Mouse (Mus musculus) MEL (cell line): ENCODE data around the gene Tmem214. TPM values are rescaled to one million over a fixed set of nuclear protein-coding genes. Genes with fewer than 3 reads are reported as not detected.

Source experiments
- DNase-seq: peaks from one replicate; pipeline ENCODE4 v3.0.0; 2011; ENCODE audit warnings: low read depth, low spot score
- H3K27ac ChIP-seq: 2 replicates; pipeline ENCODE4 v1.5.1; 2012; ENCODE audit warnings: low read depth, mild to moderate bottlenecking, control low read depth, low read length, moderate library complexity; ENCODE audit not compliant: control insufficient read depth
- H3K27me3 ChIP-seq, 2 experiments: fragments of 150-350 bp in 1 of 2; sonication (generic) in 1 of 2; 2 replicates each; pipeline ENCODE4 v1.6.1; 2012; ENCODE audit warnings: low read length in 2 of 2, mild to moderate bottlenecking in 2 of 2, improper control_type of control experiment in 1 of 2, moderate library complexity in 1 of 2; ENCODE audit not compliant: insufficient read depth in 2 of 2, control insufficient read depth in 1 of 2
- H3K36me3 ChIP-seq, 2 experiments: 2 replicates each; pipeline ENCODE4 v1.6.1; 2012 to 2014; ENCODE audit warnings: low read length in 2 of 2, improper control_type of control experiment in 1 of 2, inconsistent platforms in 1 of 2, mild to moderate bottlenecking in 1 of 2; ENCODE audit not compliant: insufficient read depth in 2 of 2, control insufficient read depth in 1 of 2
- H3K4me1 ChIP-seq, 2 experiments: fragments of 150-350 bp in 1 of 2; sonication (generic) in 1 of 2; 2 replicates each; pipeline ENCODE4 v1.6.1; 2012; ENCODE audit warnings: low read length in 2 of 2, improper control_type of control experiment in 1 of 2, mild to moderate bottlenecking in 1 of 2; ENCODE audit not compliant: insufficient read depth in 2 of 2, control insufficient read depth in 1 of 2
- H3K4me3 ChIP-seq, 2 experiments: fragments of 150-350 bp in 1 of 2; sonication (generic) in 1 of 2; 2 replicates each; pipeline ENCODE4 v1.5.1; 2012; ENCODE audit warnings: low read depth in 2 of 2, low read length in 2 of 2, mild to moderate bottlenecking in 2 of 2, moderate library complexity in 2 of 2, control low read depth in 1 of 2, improper control_type of control experiment in 1 of 2; ENCODE audit not compliant: control insufficient read depth in 1 of 2, insufficient read depth in 1 of 2
- H3K79me2 ChIP-seq: 2 replicates; pipeline ENCODE4 v1.6.1; 2012; ENCODE audit warnings: mild to moderate bottlenecking, low read length, moderate library complexity; ENCODE audit not compliant: control insufficient read depth, poor library complexity, insufficient read depth
- H3K9ac ChIP-seq: 2 replicates; pipeline ENCODE4 v1.6.1; 2012; ENCODE audit warnings: low read depth, mild to moderate bottlenecking, control low read depth, low read length, moderate library complexity; ENCODE audit not compliant: control insufficient read depth, poor library complexity, severe bottlenecking
- H3K9me3 ChIP-seq: fragments of 150-350 bp; sonication (generic); replicated peaks from 2 replicates; pipeline ENCODE4 v1.6.1; 2012; ENCODE audit warnings: mild to moderate bottlenecking, low read length, improper control_type of control experiment, moderate library complexity; ENCODE audit not compliant: insufficient read depth
- BHLHE40 ChIP-seq: IDR thresholded peaks from 2 replicates; pipeline ENCODE4 v1.6.1; 2012; ENCODE audit warnings: low read depth, mild to moderate bottlenecking, inconsistent platforms, low read length, improper control_type of control experiment, borderline replicate concordance
- CHD1 ChIP-seq: IDR thresholded peaks from 2 replicates; pipeline ENCODE4 v1.6.1; 2012; ENCODE audit warnings: low read depth, mild to moderate bottlenecking, inconsistent platforms, low read length, improper control_type of control experiment
- E2F4 ChIP-seq: IDR thresholded peaks from 2 replicates; pipeline ENCODE4 v1.6.1; 2011; ENCODE audit warnings: low read depth, low read length, improper control_type of control experiment, borderline replicate concordance
- GABPA ChIP-seq: IDR thresholded peaks from 2 replicates; pipeline ENCODE4 v1.6.1; 2012; ENCODE audit warnings: low read depth, mild to moderate bottlenecking, inconsistent platforms, low read length, improper control_type of control experiment, moderate library complexity
- JUND ChIP-seq: IDR thresholded peaks from 2 replicates; pipeline ENCODE4 v1.6.1; 2011; ENCODE audit warnings: low read depth, mild to moderate bottlenecking, improper control_type of control experiment, low read length
- MAFK ChIP-seq: IDR thresholded peaks from 2 replicates; pipeline ENCODE4 v1.6.1; 2011; ENCODE audit warnings: low read depth, mild to moderate bottlenecking, low read length, improper control_type of control experiment, borderline replicate concordance
- MAZ ChIP-seq: IDR thresholded peaks from 2 replicates; pipeline ENCODE4 v1.6.1; 2012; ENCODE audit warnings: low read depth, mild to moderate bottlenecking, inconsistent platforms, low read length, improper control_type of control experiment
- MEF2A ChIP-seq: IDR thresholded peaks from 2 replicates; pipeline ENCODE4 v1.6.1; 2014; ENCODE audit warnings: low read depth, mild to moderate bottlenecking, inconsistent platforms, low read length, improper control_type of control experiment; ENCODE audit not compliant: poor library complexity, insufficient replicate concordance, severe bottlenecking; ENCODE audit errors: extremely low read depth
- MXI1 ChIP-seq: IDR thresholded peaks from 2 replicates; pipeline ENCODE4 v1.6.1; 2011; ENCODE audit warnings: mild to moderate bottlenecking, low read depth, low read length, improper control_type of control experiment
- MYC ChIP-seq: IDR thresholded peaks from 2 replicates; pipeline ENCODE4 v1.6.1; 2011; ENCODE audit warnings: low read depth, mild to moderate bottlenecking, low read length, improper control_type of control experiment, moderate library complexity
- NELFE ChIP-seq: IDR thresholded peaks from 2 replicates; pipeline ENCODE4 v1.6.1; 2011; ENCODE audit warnings: low read depth, low read length, improper control_type of control experiment
- POLR2A ChIP-seq, 2 experiments: IDR thresholded peaks; 2 replicates each; pipeline ENCODE4 v1.6.1; 2011 to 2012; ENCODE audit warnings: low read length in 2 of 2, mild to moderate bottlenecking in 2 of 2, control low read depth in 1 of 2, improper control_type of control experiment in 1 of 2, low read depth in 1 of 2, moderate library complexity in 1 of 2; ENCODE audit not compliant: control insufficient read depth in 1 of 2, insufficient read depth in 1 of 2, poor library complexity in 1 of 2
- POLR2AphosphoS2 ChIP-seq: IDR thresholded peaks from 2 replicates; pipeline ENCODE4 v1.6.1; 2011; ENCODE audit warnings: low read length, improper control_type of control experiment
- POLR2AphosphoS5 ChIP-seq: IDR thresholded peaks from 2 replicates; pipeline ENCODE4 v1.6.1; 2012; ENCODE audit warnings: low read depth, borderline replicate concordance, mild to moderate bottlenecking, inconsistent platforms, low read length, moderate library complexity, mixed read lengths
- RAD21 ChIP-seq: IDR thresholded peaks from 2 replicates; pipeline ENCODE4 v1.6.1; 2011; ENCODE audit warnings: mild to moderate bottlenecking, low read depth, low read length, improper control_type of control experiment
- RCOR1 ChIP-seq: IDR thresholded peaks from 2 replicates; pipeline ENCODE4 v1.6.1; 2012; ENCODE audit warnings: low read depth, mild to moderate bottlenecking, inconsistent platforms, low read length, improper control_type of control experiment
- TAL1 ChIP-seq: IDR thresholded peaks from 2 replicates; pipeline ENCODE4 v1.6.1; 2012; ENCODE audit warnings: mild to moderate bottlenecking, inconsistent platforms, low read length, moderate library complexity, mixed read lengths
- USF1 ChIP-seq: IDR thresholded peaks from 2 replicates; pipeline ENCODE4 v1.6.1; 2014; ENCODE audit warnings: low read depth, mild to moderate bottlenecking, inconsistent platforms, low read length, improper control_type of control experiment, moderate library complexity
- USF2 ChIP-seq, 2 experiments: IDR thresholded peaks; 2 replicates each; pipeline ENCODE4 v1.6.1; 2011 to 2012; ENCODE audit warnings: improper control_type of control experiment in 2 of 2, low read length in 2 of 2, borderline replicate concordance in 1 of 2, inconsistent platforms in 1 of 2, low read depth in 1 of 2, mild to moderate bottlenecking in 1 of 2; ENCODE audit not compliant: insufficient read depth in 1 of 2
- ZC3H11A ChIP-seq: IDR thresholded peaks from 2 replicates; pipeline ENCODE4 v1.6.1; 2012; ENCODE audit warnings: low read depth, mild to moderate bottlenecking, inconsistent platforms, low read length, improper control_type of control experiment
- polyA plus RNA-seq, 2 experiments: library from polyadenylated mRNA; stranded (reverse) in 1 of 2; unstranded in 1 of 2; fragments of >175 nt in 1 of 2; fragments of >200 nt in 1 of 2; gene quantifications; 2 replicates each; pipeline versions ENCODE4 v1.2.1 to v1.2.4; 2012; ENCODE audit warnings: low replicate concordance in 2 of 2, low read depth in 1 of 2; ENCODE audit not compliant: insufficient read length in 2 of 2, insufficient read depth in 1 of 2, missing spikeins in 1 of 2
- total RNA-seq: library from RNA; depleted of rRNA; stranded (reverse); fragments of 300-350 nt; gene quantifications from 2 replicates; pipeline ENCODE4 v1.2.3, GENCODE M21; 2012

The Tmem214 gene
- total and polyA plus RNA-seq, 3 experiments, result 50.5 to 170 (median 101) TPM

- H3K9ac ChIP-seq, result no peak overlapping the region
- H3K27me3 ChIP-seq, result peaks cover 1 to 2% of the 10 kb centered on the region in 2 experiments; a peak in 2 of 4 replicates
- no peaks in the 10 kb centered on the region for H3K79me2 ChIP-seq
- no peaks in the 10 kb centered on the region for H3K36me3 ChIP-seq
- TF ChIP-seq CHD1 (no peak), MEF2A (no peak), MXI1 (no peak), E2F4 (no peak), JUND (no peak), POLR2AphosphoS5 (no peak), POLR2A (IDR thresholded peaks at IDR 0.05; ENCODE audit: control insufficient read depth in 1 of 2, insufficient read depth in 1 of 2, low read depth in 1 of 2, low read length in 2 of 2, poor library complexity in 1 of 2) (no peak)
- no peak overlapping the region for H3K27ac ChIP-seq
- H3K9me3 ChIP-seq, result no peaks in the 10 kb centered on the region
- DNase-seq, result peak; percentile 41
- H3K4me3 ChIP-seq, result no peak overlapping the region
- no peaks in the 10 kb centered on the region for H3K4me1 ChIP-seq
These were observed 25.9 kb upstream of the Tmem214 start for GRCm38 (mm10) chr5:30841896-30842295.

DNA sequence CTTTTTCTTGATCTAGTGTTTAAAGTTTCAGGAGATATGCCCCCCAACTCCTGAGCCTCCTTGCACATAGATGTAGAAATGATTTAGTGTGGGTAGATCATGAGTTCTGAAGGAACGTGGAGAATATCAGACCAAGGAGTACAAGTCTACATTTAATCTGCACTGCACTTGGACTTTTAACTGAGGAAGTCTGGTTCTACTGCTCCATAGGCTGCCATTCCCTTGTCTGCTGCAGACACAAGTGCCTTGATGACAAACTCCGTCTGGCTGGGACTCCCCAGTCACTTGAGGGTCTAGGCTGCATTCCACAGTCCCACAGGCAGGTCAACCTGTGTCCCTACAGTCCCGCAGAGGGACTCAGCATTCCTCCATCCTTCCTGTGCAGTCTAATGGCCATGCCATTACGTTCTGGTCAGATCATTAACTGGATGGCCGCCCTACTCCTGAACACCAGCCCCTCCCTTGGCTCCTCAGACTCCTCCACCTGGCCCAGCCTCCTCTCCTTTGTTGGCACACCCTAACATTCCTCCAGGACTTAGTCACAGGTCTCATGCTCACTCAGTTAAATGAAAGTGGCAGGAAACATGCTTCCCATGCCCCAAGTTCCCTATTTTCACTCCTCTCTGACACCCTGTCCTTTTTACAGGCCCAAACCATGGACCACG lies 17.8 kb upstream of the Tmem214 start:
- DNase-seq, result no peak
- Histone ChIP-seq H3K27ac (no peak overlapping the region), H3K9me3 (no peaks in the 10 kb centered on the region), H3K79me2 (no peaks in the 10 kb centered on the region), H3K4me1 (no peaks in the 10 kb centered on the region), H3K36me3 (no peaks in the 10 kb centered on the region)
- TF ChIP-seq MYC (no peak), USF2 (IDR thresholded peaks at IDR 0.05; ENCODE audit: borderline replicate concordance in 1 of 2, insufficient read depth in 1 of 2, low read depth in 1 of 2, low read length in 2 of 2) (no peak), ZC3H11A (no peak), POLR2AphosphoS2 (no peak), MXI1 (no peak), POLR2A (IDR thresholded peaks at IDR 0.05; ENCODE audit: control insufficient read depth in 1 of 2, insufficient read depth in 1 of 2, low read depth in 1 of 2, low read length in 2 of 2, poor library complexity in 1 of 2) (no peak), GABPA (no peak), RAD21 (no peak)
- TF ChIP-seq, all 39 proteins: peak for 0
- H3K27me3 ChIP-seq, result peaks cover 9 to 13% of the 10 kb centered on the region in 2 experiments
- no peak overlapping the region for H3K9ac ChIP-seq
- H3K4me3 ChIP-seq, result no peak overlapping the region

GRCm38 (mm10) chr5:30850556-30850925 lies 17.3 kb upstream of the Tmem214 start:
- Histone ChIP-seq H3K9me3 (no peaks in the 10 kb centered on the region), H3K36me3 (no peaks in the 10 kb centered on the region), H3K4me3 (no peak overlapping the region), H3K4me1 (no peaks in the 10 kb centered on the region), H3K79me2 (no peaks in the 10 kb centered on the region), H3K9ac (no peak overlapping the region), H3K27me3 (peaks cover 9 to 13% of the 10 kb centered on the region in 2 experiments), H3K27ac (no peak overlapping the region)
- no peak for DNase-seq
- no peak for TF ChIP-seq BHLHE40
- TF ChIP-seq NELFE, result no peak
- no peak for TF ChIP-seq TAL1
- no peak for TF ChIP-seq RCOR1
- TF ChIP-seq MAZ, result no peak
- no peak for TF ChIP-seq MXI1
- TF ChIP-seq USF2 (IDR thresholded peaks at IDR 0.05; ENCODE audit: borderline replicate concordance in 1 of 2, insufficient read depth in 1 of 2, low read depth in 1 of 2, low read length in 2 of 2), result no peak
- TF ChIP-seq MAFK, result no peak
- no peak for TF ChIP-seq E2F4
- no peak for TF ChIP-seq USF1
